Mouse (Mus musculus) hindbrain, embryonic 16.5 days (tissue): ENCODE measurements at regions not wholly inside any gene's neighbourhood (a gene's known extent, or its start where the extent isn't known, plus 50 kb on each side); places are given as distances from the start of the nearest gene placed in this dataset.

Experiments
- ATAC-seq: fragments of 200-750 bp; cut with Nextera tagmentation; 2 replicates; pipeline ENCODE4 v1.8.0; 2017; ENCODE audit warnings: moderate TSS enrichment, moderate library complexity
- H3K27ac ChIP-seq: fragments of 300-500 bp; sonication (generic); 2 replicates; pipeline ENCODE4 v1.5.1; 2014; ENCODE audit warnings: low read depth, mild to moderate bottlenecking, control low read depth, low read length, moderate library complexity
- H3K27me3 ChIP-seq: fragments of 300-500 bp; sonication (generic); replicated peaks from 2 replicates; pipeline ENCODE4 v1.6.1; 2014; ENCODE audit warnings: low read length; ENCODE audit not compliant: control insufficient read depth, insufficient read depth
- H3K36me3 ChIP-seq: fragments of 300-500 bp; sonication (generic); 2 replicates; pipeline ENCODE4 v1.6.1; 2014; ENCODE audit warnings: mild to moderate bottlenecking, low read length, moderate library complexity, mixed read lengths; ENCODE audit not compliant: control insufficient read depth, insufficient read depth
- H3K4me1 ChIP-seq: fragments of 300-500 bp; sonication (generic); 2 replicates; pipeline ENCODE4 v1.6.1; 2014; ENCODE audit warnings: low read depth, low read length; ENCODE audit not compliant: control insufficient read depth, insufficient read depth
- H3K4me2 ChIP-seq: fragments of 300-500 bp; sonication (generic); 2 replicates; pipeline ENCODE4 v1.6.1; 2014; ENCODE audit warnings: mild to moderate bottlenecking, low read length, control low read depth, moderate library complexity
- H3K4me3 ChIP-seq: fragments of 300-500 bp; sonication (generic); 2 replicates; pipeline ENCODE4 v1.5.1; 2014; ENCODE audit warnings: mild to moderate bottlenecking, low read length, control low read depth, moderate library complexity
- H3K9ac ChIP-seq: fragments of 300-500 bp; sonication (generic); 2 replicates; pipeline ENCODE4 v1.6.1; 2014; ENCODE audit warnings: low read depth, mild to moderate bottlenecking, control low read depth, low read length, moderate library complexity
- H3K9me3 ChIP-seq: fragments of 300-500 bp; sonication (generic); 2 replicates; pipeline ENCODE4 v1.6.1; 2014; ENCODE audit warnings: mild to moderate bottlenecking, low read length, moderate library complexity; ENCODE audit not compliant: control insufficient read depth
- WGBS: fragments of 180-500 bp; shearing (Covaris S2); extraction: QIAGEN DNeasy Blood & Tissue Kit; methylation state at CpG from one replicate; pipeline ENCODE4 v1.1.7; 2014; 5-methylcytosine and 5-hydroxymethylcytosine counted together

- no peak for ATAC-seq
- H3K27ac ChIP-seq: no peak overlapping the region
- H3K4me2 ChIP-seq: no peak overlapping the region
These were observed 85.0 kb downstream of the Glrx3 start for GRCm38 (mm10) chr7:137522450-137522849.

GRCm38 (mm10) chr7:137533476-137533875, 96.1 kb downstream of the Glrx3 start:
- H3K4me2 ChIP-seq: no peak overlapping the region
- no peak overlapping the region for H3K4me3 ChIP-seq
- WGBS: 88% methylated on average over 4 of the region's 4 CpGs
- H3K27ac ChIP-seq: no peak overlapping the region
- no peaks in the 10 kb centered on the region for H3K36me3 ChIP-seq
- no peaks in the 10 kb centered on the region for H3K4me1 ChIP-seq
- ATAC-seq: no peak
- no peak overlapping the region for H3K9ac ChIP-seq
- H3K9me3 ChIP-seq: no peaks in the 10 kb centered on the region
- no peaks in the 10 kb centered on the region for H3K27me3 ChIP-seq

More at GRCm38 (mm10) chr7:137522450-137522849, 85.0 kb downstream of the Glrx3 start:
- H3K9me3 ChIP-seq: no peaks in the 10 kb centered on the region
- H3K27me3 ChIP-seq: no peaks in the 10 kb centered on the region
- H3K36me3 ChIP-seq: no peaks in the 10 kb centered on the region
- no peak overlapping the region for H3K9ac ChIP-seq
- no peaks in the 10 kb centered on the region for H3K4me1 ChIP-seq
- no peak overlapping the region for H3K4me3 ChIP-seq
- WGBS: 79% methylated on average over 5 of the region's 5 CpGs

GRCm38 (mm10) chr7:137549991-137550390, 112.6 kb downstream of the Glrx3 start:
- Histone ChIP-seq H3K4me2 (no peak overlapping the region), H3K9ac (no peak overlapping the region), H3K9me3 (no peaks in the 10 kb centered on the region), H3K4me1 (no peaks in the 10 kb centered on the region), H3K27ac (no peak overlapping the region), H3K27me3 (no peaks in the 10 kb centered on the region), H3K4me3 (no peak overlapping the region), H3K36me3 (no peaks in the 10 kb centered on the region)
- 52% methylated on average over 2 of the region's 2 CpGs for WGBS
- no peak for ATAC-seq

- Histone ChIP-seq H3K27ac (no peak overlapping the region), H3K4me2 (no peak overlapping the region), H3K9ac (no peak overlapping the region), H3K36me3 (no peaks in the 10 kb centered on the region), H3K27me3 (no peaks in the 10 kb centered on the region), H3K4me1 (no peaks in the 10 kb centered on the region), H3K4me3 (no peak overlapping the region), H3K9me3 (no peaks in the 10 kb centered on the region)
- 39% methylated on average over 5 of the region's 5 CpGs for WGBS
- ATAC-seq: no peak
These were observed 115.3 kb downstream of the Glrx3 start for GRCm38 (mm10) chr7:137552551-137553198.

- Histone ChIP-seq H3K27ac (no peak overlapping the region), H3K27me3 (no peaks in the 10 kb centered on the region), H3K9me3 (no peaks in the 10 kb centered on the region), H3K36me3 (no peaks in the 10 kb centered on the region), H3K9ac (no peak overlapping the region), H3K4me1 (no peaks in the 10 kb centered on the region), H3K4me2 (no peak overlapping the region), H3K4me3 (no peak overlapping the region)
- WGBS: 46% methylated on average over 2 of the region's 2 CpGs
- ATAC-seq: no peak
These were observed 118.1 kb downstream of the Glrx3 start for GRCm38 (mm10) chr7:137555481-137555880.

DNA sequence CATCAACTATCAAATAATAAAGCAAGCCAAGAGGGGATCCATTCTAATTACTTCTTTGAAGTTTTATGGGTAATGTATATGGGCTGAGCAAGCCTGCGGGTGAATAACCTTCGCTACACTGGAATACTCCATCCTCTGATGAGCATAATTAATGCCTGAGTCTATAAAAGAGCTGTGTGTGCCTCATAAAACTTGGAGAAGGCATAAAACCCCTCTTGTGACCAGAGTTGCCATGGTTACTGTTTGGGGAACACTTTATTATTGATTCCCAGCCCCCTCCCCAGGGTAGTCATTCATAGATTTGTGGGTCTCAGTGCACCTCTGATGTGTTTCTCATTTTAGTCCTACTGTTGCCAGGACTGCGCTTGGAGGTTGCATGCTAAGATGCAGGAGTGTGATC, 120.0 kb downstream of the Glrx3 start:
- H3K9me3 ChIP-seq: no peaks in the 10 kb centered on the region
- H3K4me2 ChIP-seq: no peak overlapping the region
- H3K36me3 ChIP-seq: no peaks in the 10 kb centered on the region
- no peaks in the 10 kb centered on the region for H3K27me3 ChIP-seq
- no peak for ATAC-seq
- no peak overlapping the region for H3K9ac ChIP-seq
- 79% methylated on average over 3 of the region's 3 CpGs for WGBS
- H3K4me3 ChIP-seq: no peak overlapping the region
- H3K27ac ChIP-seq: no peak overlapping the region
- H3K4me1 ChIP-seq: no peaks in the 10 kb centered on the region

DNA sequence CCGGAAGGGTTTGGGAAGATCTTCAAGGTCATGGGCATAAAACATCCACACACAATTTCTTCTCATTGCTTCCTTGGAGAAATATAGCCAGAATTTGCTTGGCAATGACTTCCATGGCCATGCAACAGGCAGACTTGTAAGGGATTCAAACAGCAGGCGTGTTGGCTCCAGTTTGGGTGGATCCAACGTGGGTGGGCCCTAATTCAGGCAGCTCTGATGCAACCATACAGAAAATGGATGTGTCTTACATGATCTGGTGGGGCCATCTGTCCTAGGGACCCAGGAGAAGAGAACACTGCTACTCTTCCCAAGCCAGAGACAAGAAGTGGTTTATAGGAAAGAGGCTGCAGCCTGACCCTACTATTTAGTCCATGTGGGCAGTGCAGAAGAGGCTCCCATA, 121.5 kb downstream of the Glrx3 start:
- Histone ChIP-seq H3K4me1 (no peaks in the 10 kb centered on the region), H3K9ac (no peak overlapping the region), H3K9me3 (no peaks in the 10 kb centered on the region), H3K4me2 (no peak overlapping the region), H3K36me3 (no peaks in the 10 kb centered on the region), H3K27me3 (no peaks in the 10 kb centered on the region), H3K4me3 (no peak overlapping the region), H3K27ac (no peak overlapping the region)
- no peak for ATAC-seq
- WGBS: 90% methylated on average over 3 of the region's 3 CpGs

- no peak for ATAC-seq
- H3K36me3 ChIP-seq: no peaks in the 10 kb centered on the region
- H3K27ac ChIP-seq: no peak overlapping the region
- H3K4me1 ChIP-seq: no peaks in the 10 kb centered on the region
- 92% methylated on average over 2 of the region's 2 CpGs for WGBS
- no peak overlapping the region for H3K4me2 ChIP-seq
- no peak overlapping the region for H3K4me3 ChIP-seq
- H3K9ac ChIP-seq: no peak overlapping the region
- no peaks in the 10 kb centered on the region for H3K27me3 ChIP-seq
- no peaks in the 10 kb centered on the region; the same call in 1 of the 2 replicates for H3K9me3 ChIP-seq
These were observed 132.8 kb downstream of the Glrx3 start for GRCm38 (mm10) chr7:137570199-137570598.

- no peak overlapping the region for H3K27ac ChIP-seq
- H3K9ac ChIP-seq: no peak overlapping the region
- no peak for ATAC-seq
- no peak overlapping the region for H3K4me3 ChIP-seq
- H3K27me3 ChIP-seq: no peaks in the 10 kb centered on the region
- 93% methylated on average over 3 of the region's 3 CpGs for WGBS
- no peaks in the 10 kb centered on the region for H3K4me1 ChIP-seq
- H3K9me3 ChIP-seq: no peaks in the 10 kb centered on the region; the same call in 1 of the 2 replicates
- no peak overlapping the region for H3K4me2 ChIP-seq
- H3K36me3 ChIP-seq: no peaks in the 10 kb centered on the region
These were observed 138.1 kb downstream of the Glrx3 start for GRCm38 (mm10) chr7:137575491-137575890.
